Comparison of ENCODE assay signal across 8 mouse cellular contexts in genomic region chrX:139247294-139247693, GRCm38 (mm10). TPM values are rescaled to one million over a fixed set of nuclear protein-coding genes. Genes with fewer than 3 reads are reported as not detected.
DNase-seq lines count a peak whose midpoint lies in the region; ATAC-seq and TF ChIP-seq lines count a peak whose summit lies in the region.

No protein-coding gene starts in this region.

- in situ Hi-C loops in Patski (cut with MboI; ENCODE audit: low pct_unique_long_range_greater_than_20kb), result no loop called here

- H3K4me1 ChIP-seq in liver, adult 2 months (ENCODE audit: control insufficient read depth, insufficient read depth, low read length), result no peaks in the 10 kb centered on the region
- H3K4me1 ChIP-seq in liver, embryonic 11.5 days (replicated peaks; ENCODE audit: control insufficient read depth, insufficient read depth, low read length), result no peaks in the 10 kb centered on the region

- peak; percentile 1 for DNase-seq in gastrocnemius, adult 18-20 months (ENCODE audit: low spot score)
- no peak for DNase-seq in gastrocnemius, postnatal 36 days
- peak; percentile 4 for DNase-seq in liver, adult 2 months (ENCODE audit: extremely low read depth, low read depth, low spot score)
- DNase-seq in liver, embryonic 11.5 days (ENCODE audit: low spot score), result no peak
- no peak for DNase-seq in Patski (ENCODE audit: low read depth, low spot score)
- peak; percentile 34 to 49 for DNase-seq in kidney, postnatal 4 days
- no peak for DNase-seq in right cerebral cortex, adult 18-20 months

- H3K9ac ChIP-seq in liver, adult 2 months (ENCODE audit: low read depth, low read length), result no peak overlapping the region
- H3K9ac ChIP-seq in liver, embryonic 11.5 days (ENCODE audit: low read depth, low read length), result no peak overlapping the region

- no peaks in the 10 kb centered on the region for H3K27me3 ChIP-seq in liver, adult 2 months (ENCODE audit: control insufficient read depth, insufficient read depth, low read length)
- H3K27me3 ChIP-seq in liver, embryonic 11.5 days (replicated peaks; ENCODE audit: control insufficient read depth, insufficient read depth, low read length), result no peaks in the 10 kb centered on the region
- H3K27me3 ChIP-seq in Patski, result peaks cover 13% of the 10 kb centered on the region

- POLR2A ChIA-PET in Patski (lab: Charles Lee), result no interaction called here

- no peaks in the 10 kb centered on the region for H3K36me3 ChIP-seq in liver, adult 2 months (ENCODE audit: control insufficient read depth, insufficient read depth, low read length)
- no peaks in the 10 kb centered on the region for H3K36me3 ChIP-seq in liver, embryonic 11.5 days (ENCODE audit: control insufficient read depth, insufficient read depth, low read length)

- no peak for TF ChIP-seq POLR2A in liver, adult 2 months (IDR thresholded peaks at IDR 0.05; ENCODE audit: extremely low read depth, insufficient read depth, low read length)

- 74% methylated on average over 3 of the region's 3 CpGs for WGBS in liver, adult 2 months
- WGBS in liver, embryonic 11.5 days, result 75% methylated on average over 3 of the region's 3 CpGs

- H3K9me3 ChIP-seq in liver, embryonic 11.5 days (ENCODE audit: control insufficient read depth, low read length), result no peaks in the 10 kb centered on the region

- intact Hi-C loops in gastrocnemius, postnatal 36 days (cut with DNase I), result loop anchor here (10.0 kb wide), 1 partner anchor 232 kb away; no protein-coding TSS in a partner anchor

- H3K27ac ChIP-seq in liver, adult 2 months (replicated peaks; ENCODE audit: insufficient read depth, low read depth, low read length), result no peak overlapping the region
- no peak overlapping the region for H3K27ac ChIP-seq in liver, embryonic 11.5 days (ENCODE audit: low read depth, low read length)

- TF ChIP-seq CTCF in liver, adult 2 months (IDR thresholded peaks at IDR 0.05; ENCODE audit: low read depth, low read length), result no peak
- TF ChIP-seq CTCF in Patski (IDR thresholded peaks at IDR 0.05), result peak; percentile 37

- no peak overlapping the region for H3K4me2 ChIP-seq in liver, embryonic 11.5 days

- ATAC-seq in liver, embryonic 11.5 days (replicated peaks; ENCODE audit: low FRiP score), result no peak
- no peak for ATAC-seq in Patski
- ATAC-seq in erythroid progenitor cell, adult 5-6 weeks (replicated peaks; ENCODE audit: low FRiP score, poor library complexity, severe bottlenecking), result no peak

- no peaks in the 10 kb centered on the region for H3K79me2 ChIP-seq in liver, adult 2 months (ENCODE audit: control insufficient read depth, insufficient read depth, low read length)

- CTCF ChIA-PET in Patski (lab: Charles Lee), result interaction anchor here (0.7 to 1.5 kb wide), 7 partner anchors 9 to 120 kb away, joined by 3 to 6 read pairs (median 4); no protein-coding TSS in a partner anchor

- no peak overlapping the region for H3K4me3 ChIP-seq in liver, adult 2 months (ENCODE audit: insufficient read depth, low read depth, low read length)
- H3K4me3 ChIP-seq in liver, embryonic 11.5 days (ENCODE audit: low read depth, low read length), result no peak overlapping the region

RNA-seq across cellular contexts. Expression of gene Mum1l1, which starts 37.5 kb away (rescaled TPM):
- 1 to 10 TPM; 4.5 to 5.6 TPM for total RNA-seq in gastrocnemius, adult 18-20 months (2021)
- 1 to 10 TPM; 3.2 to 4.2 TPM for total RNA-seq in gastrocnemius, postnatal 36 days (2021)
- 0.09 and 0.20 TPM in 2 replicates for total RNA-seq in liver, adult 2 months (2014; rRNA removed)
- 0.02 TPM in 1 of 2 replicates, not detected in the other for polyA plus RNA-seq in liver, adult 2 months (2012; rRNA removed)
- 10.9 and 13.7 TPM in 2 replicates for polyA plus RNA-seq in liver, embryonic 11.5 days (2014; fragmentation: Nextera tagmentation; extraction: Ambion mirVana)
- polyA plus RNA-seq in Patski (2021), result 1.8 TPM
- not detected in 2 replicates for total RNA-seq in erythroid progenitor cell, adult 5-6 weeks (2015; ENCODE audit: low replicate concordance)
- not detected in 2 replicates for total RNA-seq in erythroid progenitor cell, adult 5-6 weeks (2017; ENCODE audit: low replicate concordance)

Comparison
In these comparisons a context has a peak if more than half of its experiments do, and no peak if none do; other contexts are left out.
1. DNase-seq: peak in gastrocnemius, adult 18-20 months (single experiment), liver, adult 2 months (single experiment) and kidney, postnatal 4 days (2 of 2); none in gastrocnemius, postnatal 36 days (0 of 2), liver, embryonic 11.5 days (single experiment), Patski (single experiment) and right cerebral cortex, adult 18-20 months (single experiment).